Mouse (Mus musculus) heart, postnatal 25 days (tissue): ENCODE data around the gene Rgma. TPM values are rescaled to one million over a fixed set of nuclear protein-coding genes. Genes with fewer than 3 reads are reported as not detected.

Experiments used
- DNase-seq: peaks from one replicate; pipeline ENCODE4 v3.0.0; 2022; ENCODE audit warnings: low spot score
- intact Hi-C: fragments of 180-260 bp; cut with DNase I; formaldehyde crosslinking; loops from one replicate; pipeline ENCODE4 v1.15.1; 2025
- total RNA-seq, 2 experiments: library from RNA; stranded (reverse); gene quantifications; 2 replicates each; pipeline ENCODE4 v1.2.3; 2021

Gene Rgma
- total RNA-seq, 2 experiments from 2014 or later = 61.2 to 72.2 TPM

GRCm38 (mm10) chr7:73367681-73368464 lies 7.4 kb upstream of the Rgma start:
- DNase-seq = no peak
- intact Hi-C loops = no loop called here

- DNase-seq = no peak
- intact Hi-C loops = loop anchor here (5.0 to 10.0 kb wide), 2 partner anchors 38 to 425 kb away; no protein-coding TSS in a partner anchor
These were observed 5.3 kb upstream of the Rgma start for GRCm38 (mm10) chr7:73369992-73370391.

GRCm38 (mm10) chr7:73371587-73372321 lies 3.6 kb upstream of the Rgma start:
- intact Hi-C loops = loop anchor here (5.0 to 10.0 kb wide), 2 partner anchors 39 to 427 kb away; no protein-coding TSS in a partner anchor
- no peak for DNase-seq

GRCm38 (mm10) chr7:73372352-73372970 lies 2.8 kb upstream of the Rgma start:
- DNase-seq = peak; percentile 73
- intact Hi-C loops = loop anchor here (5.0 to 10.0 kb wide), 2 partner anchors 40 to 428 kb away; no protein-coding TSS in a partner anchor

- intact Hi-C loops = loop anchor here (5.0 to 10.0 kb wide), 6 partner anchors 42 to 972 kb away; no protein-coding TSS in a partner anchor
- peak; percentile 10 for DNase-seq
These were observed 582 bp upstream of the Rgma start for GRCm38 (mm10) chr7:73374727-73375126.

- DNase-seq = peak; percentile 24
- intact Hi-C loops = loop anchor here (2.0 to 10.0 kb wide), 6 partner anchors 102 to 974 kb away; no protein-coding TSS in a partner anchor
These were observed 1.0 kb downstream of the Rgma start for GRCm38 (mm10) chr7:73376101-73377001.

GRCm38 (mm10) chr7:73377307-73377706 lies 2.0 kb downstream of the Rgma start:
- DNase-seq = no peak
- intact Hi-C loops = loop anchor here (2.0 to 10.0 kb wide), 6 partner anchors 103 to 975 kb away; no protein-coding TSS in a partner anchor

- no peak for DNase-seq
- intact Hi-C loops = loop anchor here (5.0 to 10.0 kb wide), 5 partner anchors 241 to 976 kb away; no protein-coding TSS in a partner anchor
These were observed 2.7 kb downstream of the Rgma start for GRCm38 (mm10) chr7:73378034-73378433.

- no peak for DNase-seq
- intact Hi-C loops = no loop called here
These were observed 7.5 kb downstream of the Rgma start for GRCm38 (mm10) chr7:73382843-73383242.

- intact Hi-C loops = no loop called here
- DNase-seq = no peak
These were observed 13.6 kb downstream of the Rgma start for GRCm38 (mm10) chr7:73388866-73389265.

- no peak for DNase-seq
- intact Hi-C loops = no loop called here
These were observed 14.1 kb downstream of the Rgma start for GRCm38 (mm10) chr7:73389419-73389818.

- intact Hi-C loops = no loop called here
- no peak for DNase-seq
These were observed 14.6 kb downstream of the Rgma start for GRCm38 (mm10) chr7:73389871-73390294.

- intact Hi-C loops = no loop called here
- DNase-seq = no peak
These were observed 15.2 kb downstream of the Rgma start for GRCm38 (mm10) chr7:73390426-73391001.

GRCm38 (mm10) chr7:73391002-73391517 lies 15.8 kb downstream of the Rgma start:
- intact Hi-C loops = no loop called here
- peak; percentile 86 for DNase-seq

- DNase-seq = peak; percentile 41
- intact Hi-C loops = no loop called here
These were observed 16.4 kb downstream of the Rgma start for GRCm38 (mm10) chr7:73391518-73392321.

GRCm38 (mm10) chr7:73392359-73392758 lies 17.1 kb downstream of the Rgma start:
- no peak for DNase-seq
- intact Hi-C loops = no loop called here

- no peak for DNase-seq
- intact Hi-C loops = no loop called here
These were observed 18.2 kb downstream of the Rgma start for GRCm38 (mm10) chr7:73393307-73394012.
